Mouse (Mus musculus) c-Kit-negative CD71-positive TER-119-positive erythroid progenitor cells, embryonic 14.5 days (primary cell): ENCODE data around the gene Dhrs4.

ENCODE experiments used
- DNase-seq: peaks from one replicate; pipeline ENCODE4 v3.0.0-alpha.2; 2013; ENCODE audit warnings: low read depth, low spot score

The Dhrs4 gene

DNA sequence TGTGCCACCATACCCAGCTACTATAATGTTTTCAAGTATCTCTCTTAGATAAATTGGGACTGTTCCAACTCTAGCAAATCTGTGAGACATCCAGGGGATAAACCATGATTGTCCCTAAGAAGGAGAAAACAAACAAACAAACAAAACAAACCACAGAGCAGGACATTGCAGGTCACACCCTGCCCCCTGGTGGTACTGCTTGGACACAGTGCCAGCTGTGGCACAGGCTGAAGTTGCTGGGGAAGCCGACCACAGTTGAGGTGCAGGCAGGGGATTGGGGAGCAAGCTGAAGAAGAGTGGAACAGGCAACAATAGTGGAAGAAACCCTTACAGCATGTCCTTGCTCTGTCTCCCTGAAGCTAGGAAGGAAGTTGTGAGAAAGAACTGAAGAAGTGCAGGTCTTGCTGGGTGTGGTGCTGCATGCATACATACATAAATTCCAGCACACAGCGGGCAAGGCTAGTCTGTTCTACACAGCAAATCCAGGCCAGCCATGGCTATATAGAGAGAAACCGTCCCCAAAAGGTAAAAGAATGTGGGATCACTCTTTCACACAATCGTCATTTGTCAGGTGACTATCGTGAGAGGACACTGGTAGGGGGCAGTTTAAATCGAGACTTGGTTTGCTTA, 57.7 kb downstream of the Dhrs4 start:
- DNase-seq = no peak
